Mouse (Mus musculus) bone marrow macrophage, adult 2 months (primary cell): ENCODE measurements at regions not wholly inside any gene's neighbourhood (a gene's known extent, or its start where the extent isn't known, plus 50 kb on each side); places are given as distances from the start of the nearest gene placed in this dataset.

Experiments used
- CTCF ChIP-seq: IDR thresholded peaks from 2 replicates; pipeline ENCODE4 v1.5.1; 2012; ENCODE audit warnings: low read depth, mild to moderate bottlenecking, low read length, moderate library complexity
- POLR2A ChIP-seq: IDR thresholded peaks from 2 replicates; pipeline ENCODE4 v1.6.1; 2012; ENCODE audit warnings: mild to moderate bottlenecking, low read depth, low read length, borderline replicate concordance

- TF ChIP-seq CTCF (no peak), POLR2A (no peak)
Observed at GRCm38 (mm10) chr17:47246605-47247004, 122.1 kb upstream of the Mrps10 start.
